Comparison of ENCODE assay signal across 8 mouse cellular contexts in the genomic region with DNA sequence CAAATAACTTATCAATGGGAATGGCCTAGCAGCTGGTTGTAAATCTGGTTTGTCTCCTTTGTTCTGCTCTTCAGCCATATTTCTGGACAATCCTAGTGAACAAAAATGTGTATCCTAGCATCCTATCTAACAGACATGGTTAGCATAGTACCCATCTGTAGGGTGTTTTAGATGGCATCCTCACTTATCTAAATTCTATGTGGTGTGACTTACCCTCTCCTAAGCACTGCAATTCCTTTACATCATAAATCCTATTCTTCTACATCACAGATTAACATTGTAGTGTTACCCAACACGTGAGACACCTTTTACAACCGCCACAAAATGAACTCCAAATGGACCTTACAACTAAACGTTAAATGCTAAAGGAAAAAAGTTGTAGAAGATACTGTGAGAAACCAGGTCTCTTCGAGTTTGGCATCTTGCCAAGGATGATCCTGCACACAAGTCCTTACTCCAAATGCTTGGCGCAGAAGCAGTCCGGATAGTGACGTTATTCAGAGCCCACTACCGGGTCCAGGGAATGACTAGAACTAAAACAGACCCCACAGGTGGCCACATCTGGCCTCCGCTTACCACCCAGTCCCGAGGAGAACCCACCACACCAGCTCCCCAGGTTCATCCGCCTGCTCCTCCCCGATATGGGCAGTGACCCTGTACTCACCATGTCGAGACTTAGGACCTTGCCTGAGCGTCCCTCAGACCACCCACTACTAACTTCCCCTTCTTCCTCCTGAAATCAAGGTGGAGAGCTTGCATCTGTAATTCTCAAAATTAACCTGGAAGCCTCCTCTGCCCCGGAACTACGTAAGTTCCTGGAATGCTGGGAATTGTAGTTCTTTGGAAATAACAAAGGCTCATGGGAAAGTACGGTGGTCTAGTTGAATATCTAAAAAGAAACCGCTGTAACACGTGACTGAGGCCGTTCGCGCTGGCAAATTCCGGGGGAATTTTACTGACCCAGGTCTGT. TPM values are rescaled to one million over a fixed set of nuclear protein-coding genes. Genes with fewer than 3 reads are reported as not detected.
DNase-seq lines count a peak whose midpoint lies in the region; ATAC-seq and TF ChIP-seq lines count a peak whose summit lies in the region.

Gene Zfp933, minus strand, starts transcription at position 753 of the 970 bp plus-strand sequence.

- in situ Hi-C loops in Patski (cut with MboI; ENCODE audit: low pct_unique_long_range_greater_than_20kb): loop anchor here (25.0 kb wide), 1 partner anchor 436 kb away; no protein-coding TSS in a partner anchor

- peak within 1 kb of the TSS; percentile 68 for H3K4me3 ChIP-seq in hindbrain, embryonic 11.5 days (ENCODE audit: low read depth, low read length)
- H3K4me3 ChIP-seq in lung, embryonic 16.5 days (ENCODE audit: low read length): peak within 1 kb of the TSS; percentile 87

- no peaks in the 10 kb centered on the region for H3K27me3 ChIP-seq in Patski
- H3K27me3 ChIP-seq in hindbrain, embryonic 11.5 days (ENCODE audit: control insufficient read depth, insufficient read depth, low read length): no peaks in the 10 kb centered on the region
- H3K27me3 ChIP-seq in lung, embryonic 16.5 days (ENCODE audit: control insufficient read depth, insufficient read depth, low read depth, low read length): no peaks in the 10 kb centered on the region

- peak; percentile 77 for ATAC-seq in Patski
- peak; percentile 94 for ATAC-seq in hindbrain, embryonic 11.5 days (ENCODE audit: low FRiP score)
- peak; percentile 92 for ATAC-seq in lung, embryonic 16.5 days (ENCODE audit: low read depth)

- POLR2A ChIA-PET in Patski (lab: Charles Lee): interaction anchor here (0.7 kb wide), 1 partner anchor 11 kb away, joined by 3 read pairs; no protein-coding TSS in a partner anchor

- no peak within 1 kb of the TSS for H3K27ac ChIP-seq in hindbrain, embryonic 11.5 days (ENCODE audit: low read depth, low read length)
- H3K27ac ChIP-seq in lung, embryonic 16.5 days (ENCODE audit: low read length): peak within 1 kb of the TSS; percentile 36

- peak within 1 kb of the TSS; percentile 63 for H3K4me2 ChIP-seq in hindbrain, embryonic 11.5 days (replicated peaks; ENCODE audit: low read depth, low read length)
- peak within 1 kb of the TSS; percentile 88 for H3K4me2 ChIP-seq in lung, embryonic 16.5 days (ENCODE audit: low read depth, low read length)

- H3K9me3 ChIP-seq in hindbrain, embryonic 11.5 days (ENCODE audit: control insufficient read depth, low read length): peaks cover 1% of the 10 kb centered on the region; the same call in 1 of the 2 replicates
- H3K9me3 ChIP-seq in lung, embryonic 16.5 days (ENCODE audit: control insufficient read depth, low read length): peaks cover 9% of the 10 kb centered on the region

- H3K36me3 ChIP-seq in hindbrain, embryonic 11.5 days (ENCODE audit: control insufficient read depth, insufficient read depth, low read length): 0 out of 2 replicates have a peak, but pooled peaks cover 5% of the 10 kb centered on the region
- H3K36me3 ChIP-seq in lung, embryonic 16.5 days (ENCODE audit: control insufficient read depth, insufficient read depth, low read length): peaks cover 16% of the 10 kb centered on the region

- H3K9ac ChIP-seq in hindbrain, embryonic 11.5 days (ENCODE audit: low read depth, low read length): peak within 1 kb of the TSS; percentile 69
- peak within 1 kb of the TSS; percentile 77 for H3K9ac ChIP-seq in lung, embryonic 16.5 days (ENCODE audit: low read length)

- 4% methylated on average over 23 of the region's 23 CpGs for WGBS in hindbrain, embryonic 11.5 days
- WGBS in lung, embryonic 16.5 days: 2% methylated on average over 23 of the region's 23 CpGs

- 0 out of 2 replicates have a peak, but pooled peaks cover 2% of the 10 kb centered on the region for H3K4me1 ChIP-seq in hindbrain, embryonic 11.5 days (replicated peaks; ENCODE audit: control insufficient read depth, insufficient read depth, low read length)
- peaks cover 10% of the 10 kb centered on the region for H3K4me1 ChIP-seq in lung, embryonic 16.5 days (replicated peaks; ENCODE audit: control insufficient read depth, insufficient read depth, low read length)

- TF ChIP-seq CTCF in Patski (IDR thresholded peaks at IDR 0.05): no peak

- CTCF ChIA-PET in Patski (lab: Charles Lee): no interaction called here

- peak; percentile 83 for DNase-seq in Patski (ENCODE audit: low read depth, low spot score)
- peak; percentile 73 for DNase-seq in cerebellum, adult 8-10 months
- DNase-seq in frontal cortex, adult 2 months (ENCODE audit: extremely low spot score in 1 of 2, low spot score in 1 of 2): peak; percentile 87 to 96
- peak; percentile 84 for DNase-seq in hindbrain, embryonic 11.5 days (ENCODE audit: low spot score)
- peak; percentile 88 for DNase-seq in layer of hippocampus, adult 9-11 months
- DNase-seq in ovary, postnatal 10 days (ENCODE audit: low spot score): peak; percentile 29
- peak; percentile 39 to 64 for DNase-seq in thymus, postnatal 10 days (ENCODE audit: low spot score in 2 of 2)

RNA-seq across cellular contexts. Expression of gene Zfp933, which starts in this region (rescaled TPM):
- polyA plus RNA-seq in Patski (2021): 4.4 TPM
- polyA plus RNA-seq in frontal cortex, adult 2 months (2012; rRNA removed): 10.5 and 10.9 TPM in 2 replicates
- 5.5 and 7.3 TPM in 2 replicates for polyA plus RNA-seq in hindbrain, embryonic 11.5 days (2014; fragmentation: Nextera tagmentation; extraction: Ambion mirVana)
- 5.5 and 6.5 TPM in 2 replicates for polyA plus RNA-seq in lung, embryonic 16.5 days (2015; fragmentation: Nextera tagmentation; extraction: Ambion mirVana)

Comparison
In these comparisons a context has a peak if more than half of its experiments do, and no peak if none do; other contexts are left out.
1. DNase-seq: peak in every context shown above with its lines; median percentile 92 in frontal cortex, adult 2 months; 88 in layer of hippocampus, adult 9-11 months; 84 in hindbrain, embryonic 11.5 days; 83 in Patski; 73 in cerebellum, adult 8-10 months; 52 in thymus, postnatal 10 days; 29 in ovary, postnatal 10 days.